Mouse (Mus musculus): ENCODE measurements around the gene Mamstr. TPM values are rescaled to one million over a fixed set of nuclear protein-coding genes. Genes with fewer than 3 reads are reported as not detected.

The Mamstr gene
- polyA plus RNA-seq, 2 experiments, result 19.8 to 34.6 TPM

GRCm38 (mm10) chr7:45596107-45596506, 43.7 kb upstream of the Mamstr start:
- H3K27ac ChIP-seq (replicated peaks; ENCODE audit: low read depth, low read length), result no peak overlapping the region
- H3K4me3 ChIP-seq (replicated peaks; ENCODE audit: low read length), result no peak overlapping the region
- H3K4me2 ChIP-seq (replicated peaks; ENCODE audit: low read depth, low read length, severe bottlenecking), result no peak overlapping the region
- H3K4me1 ChIP-seq (ENCODE audit: control insufficient read depth, insufficient read depth, low read length), result peaks cover 3% of the 10 kb centered on the region; the same call in 1 of the 2 replicates
- H3K27me3 ChIP-seq (ENCODE audit: control insufficient read depth, insufficient read depth, low read length), result no peaks in the 10 kb centered on the region
- DNase-seq (ENCODE audit: low spot score), result no peak
- TF ChIP-seq POLR2A (IDR thresholded peaks at IDR 0.05; ENCODE audit: borderline replicate concordance, extremely low read depth, insufficient read depth, insufficient read length), result no peak
- H3K36me3 ChIP-seq (ENCODE audit: control insufficient read depth, insufficient read depth, low read length), result no peaks in the 10 kb centered on the region
- WGBS, result 68% methylated on average over 1 of the region's 1 CpGs
- no peak for ATAC-seq (ENCODE audit: low FRiP score, low read depth)
- no peak overlapping the region for H3K9ac ChIP-seq (ENCODE audit: low read depth, low read length, severe bottlenecking)
- no peaks in the 10 kb centered on the region for H3K9me3 ChIP-seq (ENCODE audit: control insufficient read depth, low read length)

- WGBS, result 84% methylated on average over 5 of the region's 5 CpGs
- Histone ChIP-seq H3K4me2 (replicated peaks; ENCODE audit: low read depth, low read length, severe bottlenecking) (no peak overlapping the region), H3K36me3 (ENCODE audit: control insufficient read depth, insufficient read depth, low read length) (no peaks in the 10 kb centered on the region), H3K4me3 (replicated peaks; ENCODE audit: low read length) (no peak overlapping the region), H3K9ac (ENCODE audit: low read depth, low read length, severe bottlenecking) (no peak overlapping the region), H3K9me3 (ENCODE audit: control insufficient read depth, low read length) (no peaks in the 10 kb centered on the region), H3K27me3 (ENCODE audit: control insufficient read depth, insufficient read depth, low read length) (no peaks in the 10 kb centered on the region), H3K4me1 (ENCODE audit: control insufficient read depth, insufficient read depth, low read length) (peaks cover 8% of the 10 kb centered on the region; the same call in 1 of the 2 replicates), H3K27ac (replicated peaks; ENCODE audit: low read depth, low read length) (no peak overlapping the region)
- DNase-seq (ENCODE audit: low spot score) (no peak), ATAC-seq (ENCODE audit: low FRiP score, low read depth) (no peak)
- TF ChIP-seq POLR2A (IDR thresholded peaks at IDR 0.05; ENCODE audit: borderline replicate concordance, extremely low read depth, insufficient read depth, insufficient read length), result no peak
Measured at GRCm38 (mm10) chr7:45597013-45597412, 42.8 kb upstream of the Mamstr start.

- no peak overlapping the region for H3K27ac ChIP-seq (replicated peaks; ENCODE audit: low read depth, low read length)
- 84% methylated on average over 6 of the region's 6 CpGs for WGBS
- TF ChIP-seq POLR2A (IDR thresholded peaks at IDR 0.05; ENCODE audit: borderline replicate concordance, extremely low read depth, insufficient read depth, insufficient read length), result no peak
- no peaks in the 10 kb centered on the region for H3K9me3 ChIP-seq (ENCODE audit: control insufficient read depth, low read length)
- peaks cover 8% of the 10 kb centered on the region; the same call in 1 of the 2 replicates for H3K4me1 ChIP-seq (ENCODE audit: control insufficient read depth, insufficient read depth, low read length)
- no peak overlapping the region for H3K4me3 ChIP-seq (replicated peaks; ENCODE audit: low read length)
- no peak overlapping the region for H3K4me2 ChIP-seq (replicated peaks; ENCODE audit: low read depth, low read length, severe bottlenecking)
- no peaks in the 10 kb centered on the region for H3K27me3 ChIP-seq (ENCODE audit: control insufficient read depth, insufficient read depth, low read length)
- no peak for ATAC-seq (ENCODE audit: low FRiP score, low read depth)
- DNase-seq (ENCODE audit: low spot score), result no peak
- no peaks in the 10 kb centered on the region for H3K36me3 ChIP-seq (ENCODE audit: control insufficient read depth, insufficient read depth, low read length)
- no peak overlapping the region for H3K9ac ChIP-seq (ENCODE audit: low read depth, low read length, severe bottlenecking)
Measured at GRCm38 (mm10) chr7:45597527-45597926, 42.2 kb upstream of the Mamstr start.

GRCm38 (mm10) chr7:45598960-45599879, 40.6 kb upstream of the Mamstr start:
- Histone ChIP-seq H3K4me2 (replicated peaks; ENCODE audit: low read depth, low read length, severe bottlenecking) (no peak overlapping the region), H3K4me3 (replicated peaks; ENCODE audit: low read length) (no peak overlapping the region), H3K27ac (replicated peaks; ENCODE audit: low read depth, low read length) (no peak overlapping the region), H3K9ac (ENCODE audit: low read depth, low read length, severe bottlenecking) (no peak overlapping the region), H3K36me3 (ENCODE audit: control insufficient read depth, insufficient read depth, low read length) (no peaks in the 10 kb centered on the region), H3K9me3 (ENCODE audit: control insufficient read depth, low read length) (no peaks in the 10 kb centered on the region), H3K27me3 (ENCODE audit: control insufficient read depth, insufficient read depth, low read length) (no peaks in the 10 kb centered on the region), H3K4me1 (ENCODE audit: control insufficient read depth, insufficient read depth, low read length) (peaks cover 8% of the 10 kb centered on the region; the same call in 1 of the 2 replicates)
- no peak for ATAC-seq (ENCODE audit: low FRiP score, low read depth)
- WGBS, result 42% methylated on average over 18 of the region's 18 CpGs
- DNase-seq (ENCODE audit: low spot score), result peak; percentile 9
- TF ChIP-seq POLR2A (IDR thresholded peaks at IDR 0.05; ENCODE audit: borderline replicate concordance, extremely low read depth, insufficient read depth, insufficient read length), result no peak

GRCm38 (mm10) chr7:45605704-45606289, 34.0 kb upstream of the Mamstr start:
- no peak for DNase-seq (ENCODE audit: low spot score)
- no peak for TF ChIP-seq POLR2A (IDR thresholded peaks at IDR 0.05; ENCODE audit: borderline replicate concordance, extremely low read depth, insufficient read depth, insufficient read length)
- 0 out of 2 replicates have a peak, but pooled peaks cover 5% of the 10 kb centered on the region for H3K4me1 ChIP-seq (ENCODE audit: control insufficient read depth, insufficient read depth, low read length)
- no peak overlapping the region for H3K27ac ChIP-seq (replicated peaks; ENCODE audit: low read depth, low read length)
- H3K27me3 ChIP-seq (ENCODE audit: control insufficient read depth, insufficient read depth, low read length), result no peaks in the 10 kb centered on the region
- no peak for ATAC-seq (ENCODE audit: low FRiP score, low read depth)
- H3K36me3 ChIP-seq (ENCODE audit: control insufficient read depth, insufficient read depth, low read length), result no peaks in the 10 kb centered on the region
- no peak overlapping the region for H3K9ac ChIP-seq (ENCODE audit: low read depth, low read length, severe bottlenecking)
- H3K4me2 ChIP-seq (replicated peaks; ENCODE audit: low read depth, low read length, severe bottlenecking), result no peak overlapping the region
- 76% methylated on average over 9 of the region's 9 CpGs for WGBS
- H3K4me3 ChIP-seq (replicated peaks; ENCODE audit: low read length), result no peak overlapping the region
- no peaks in the 10 kb centered on the region for H3K9me3 ChIP-seq (ENCODE audit: control insufficient read depth, low read length)

Data from limb, embryonic 14.5 days (tissue).